Mouse (Mus musculus) liver, embryonic 14.5 days (tissue): ENCODE data around the gene Cmtm3. TPM values are rescaled to one million over a fixed set of nuclear protein-coding genes. Genes with fewer than 3 reads are reported as not detected.
"Not testable (repeated sequence)": the region's sequence is repeated elsewhere in the genome, so short reads cannot be mapped to it uniquely, and the experiment has no call there.

Experiments used
- ATAC-seq: fragments of 200-750 bp; cut with Nextera tagmentation; 2 replicates; pipeline ENCODE4 v1.8.0; 2017; ENCODE audit warnings: moderate number of reproducible peaks, mild to moderate bottlenecking, moderate library complexity; ENCODE audit not compliant: insufficient read depth
- DNase-seq, 3 experiments: peaks; one replicate each; pipeline ENCODE4 v3.0.0-alpha.2; 2012 to 2013; ENCODE audit warnings: low read depth in 3 of 3, low spot score in 3 of 3
- H3K27ac ChIP-seq: fragments of 300-500 bp; sonication (generic); 2 replicates; pipeline ENCODE4 v1.5.1; 2014; ENCODE audit warnings: moderate library complexity, mild to moderate bottlenecking, control low read depth, inconsistent platforms
- H3K27me3 ChIP-seq: fragments of 300-500 bp; sonication (generic); 2 replicates; pipeline ENCODE4 v1.6.1; 2014; ENCODE audit warnings: mild to moderate bottlenecking, low read length, moderate library complexity; ENCODE audit not compliant: control insufficient read depth, insufficient read depth
- H3K36me3 ChIP-seq: fragments of 300-500 bp; sonication (generic); replicated peaks from 2 replicates; pipeline ENCODE4 v1.6.1; 2014; ENCODE audit warnings: low read depth; ENCODE audit not compliant: control insufficient read depth, insufficient read depth
- H3K4me1 ChIP-seq, 2 experiments: fragments of 200-500 bp in 1 of 2; fragments of 300-500 bp in 1 of 2; sonication (generic) in 1 of 2; replicated peaks; 2 replicates each; pipeline ENCODE4 v1.6.1; 2012 to 2014; ENCODE audit warnings: antibody characterized with exemption in 1 of 2, inconsistent platforms in 1 of 2, low read length in 1 of 2; ENCODE audit not compliant: control insufficient read depth in 2 of 2, insufficient read depth in 2 of 2
- H3K4me2 ChIP-seq: fragments of 300-500 bp; sonication (generic); 2 replicates; pipeline ENCODE4 v1.6.1; 2014; ENCODE audit warnings: low read depth, mild to moderate bottlenecking, control low read depth, moderate library complexity
- H3K4me3 ChIP-seq, 2 experiments: fragments of 200-500 bp in 1 of 2; fragments of 300-500 bp in 1 of 2; sonication (generic) in 1 of 2; 2 replicates each; pipeline ENCODE4 v1.5.1; 2012 to 2014; ENCODE audit warnings: low read depth in 2 of 2, low read length in 2 of 2, mild to moderate bottlenecking in 2 of 2, control low read depth in 1 of 2, inconsistent platforms in 1 of 2, moderate library complexity in 1 of 2; ENCODE audit not compliant: insufficient read depth in 1 of 2
- H3K9ac ChIP-seq: fragments of 300-500 bp; sonication (generic); replicated peaks from 2 replicates; pipeline ENCODE4 v1.6.1; 2014; ENCODE audit warnings: mild to moderate bottlenecking, control low read depth, moderate library complexity
- H3K9me3 ChIP-seq: fragments of 300-500 bp; sonication (generic); 2 replicates; pipeline ENCODE4 v1.6.1; 2016; ENCODE audit warnings: low read length, mixed read lengths; ENCODE audit not compliant: control insufficient read depth
- CTCF ChIP-seq: IDR thresholded peaks from 2 replicates; pipeline ENCODE4 v1.5.1; 2016; ENCODE audit warnings: antibody characterized with exemption, low read depth, control low read depth
- EP300 ChIP-seq: IDR thresholded peaks from 2 replicates; pipeline ENCODE4 v1.6.1; 2016; ENCODE audit warnings: antibody characterized with exemption, low read depth
- WGBS: fragments of 180-500 bp; shearing (Covaris S2); extraction: QIAGEN DNeasy Blood & Tissue Kit; methylation state at CpG from one replicate; pipeline ENCODE4 v1.1.7; 2014; ENCODE audit not compliant: insufficient replicate concordance; 5-methylcytosine and 5-hydroxymethylcytosine counted together
- polyA plus RNA-seq, 2 experiments: library from polyadenylated mRNA; depleted of rRNA in 1 of 2; stranded (reverse) in 1 of 2; unstranded in 1 of 2; fragments of >200 nt; fragmentation: Nextera tagmentation in 1 of 2; extraction: Ambion mirVana in 1 of 2; gene quantifications; 2 replicates each; pipeline versions ENCODE4 v1.2.1 to v1.2.3; 2012 to 2014

The Cmtm3 gene
- polyA plus RNA-seq (2012; rRNA removed) (14.0 and 14.3 TPM in 2 replicates), polyA plus RNA-seq (2014; fragmentation: Nextera tagmentation; extraction: Ambion mirVana) (14.1 and 14.6 TPM in 2 replicates)

GRCm38 (mm10) chr8:104339229-104339982, at the start of gene Cmtm3:
Cmtm3 (plus strand) TSS chr8:104339410.
- Histone ChIP-seq H3K4me3 (peak within 1 kb of the TSS; percentile 50 to 61), H3K36me3 (no peaks in the 10 kb centered on the region), H3K4me2 (peak within 1 kb of the TSS; percentile 73), H3K27ac (no peak within 1 kb of the TSS), H3K4me1 (peaks cover 0 to 3% of the 10 kb centered on the region in 2 experiments; a peak in 2 of 4 replicates), H3K9me3 (no peaks in the 10 kb centered on the region), H3K9ac (peak within 1 kb of the TSS; percentile 13; the same call in 1 of the 2 replicates), H3K27me3 (peaks cover 2% of the 10 kb centered on the region; the same call in 1 of the 2 replicates)
- WGBS, result 24% methylated on average over 17 of the region's 18 CpGs
- DNase-seq, result no peak
- no peak for TF ChIP-seq CTCF
- no peak for TF ChIP-seq EP300
- ATAC-seq, result no peak

- not testable (repeated sequence) for ATAC-seq, H3K4me1 ChIP-seq, DNase-seq, H3K9me3 ChIP-seq, H3K27me3 ChIP-seq, H3K36me3 ChIP-seq, H3K27ac ChIP-seq, H3K4me3 ChIP-seq, H3K4me2 ChIP-seq, H3K9ac ChIP-seq
- WGBS, result 65% methylated on average over 12 of the region's 12 CpGs
These were observed 46.1 kb upstream of the Cmtm3 start, which contains the start of gene Cmtm2a for GRCm38 (mm10) chr8:104293081-104293480. Cmtm2a (minus strand) TSS chr8:104293181.

GRCm38 (mm10) chr8:104294396-104294795, 44.8 kb upstream of the Cmtm3 start:
- peaks cover 0 to 2% of the 10 kb centered on the region in 2 experiments; a peak in 1 of 4 replicates for H3K4me1 ChIP-seq
- no peaks in the 10 kb centered on the region for H3K9me3 ChIP-seq
- no peak for DNase-seq
- no peak overlapping the region for H3K4me3 ChIP-seq
- no peak for ATAC-seq
- no peak for TF ChIP-seq CTCF
- no peak for TF ChIP-seq EP300
- no peak overlapping the region for H3K27ac ChIP-seq
- WGBS, result 62% methylated on average over 1 of the region's 1 CpGs
- no peak overlapping the region for H3K9ac ChIP-seq
- no peak overlapping the region for H3K4me2 ChIP-seq
- H3K27me3 ChIP-seq, result no peaks in the 10 kb centered on the region
- H3K36me3 ChIP-seq, result no peaks in the 10 kb centered on the region

GRCm38 (mm10) chr8:104301577-104301976, 37.6 kb upstream of the Cmtm3 start:
- not testable (repeated sequence) for H3K27ac ChIP-seq, ATAC-seq, H3K27me3 ChIP-seq, DNase-seq, H3K4me1 ChIP-seq, H3K4me2 ChIP-seq, H3K9ac ChIP-seq, H3K36me3 ChIP-seq, H3K4me3 ChIP-seq, H3K9me3 ChIP-seq
- WGBS, result 41% methylated on average over 3 of the region's 3 CpGs

GRCm38 (mm10) chr8:104302536-104302935, 36.7 kb upstream of the Cmtm3 start:
- not testable (repeated sequence) for H3K4me3 ChIP-seq, H3K36me3 ChIP-seq, H3K4me1 ChIP-seq, H3K9ac ChIP-seq, H3K27me3 ChIP-seq, DNase-seq, H3K4me2 ChIP-seq, H3K9me3 ChIP-seq, ATAC-seq, H3K27ac ChIP-seq
- 72% methylated on average over 4 of the region's 4 CpGs for WGBS
